Mouse (Mus musculus): Measurements from ENCODE around the gene Spaca3.

Gene Spaca3

DNA sequence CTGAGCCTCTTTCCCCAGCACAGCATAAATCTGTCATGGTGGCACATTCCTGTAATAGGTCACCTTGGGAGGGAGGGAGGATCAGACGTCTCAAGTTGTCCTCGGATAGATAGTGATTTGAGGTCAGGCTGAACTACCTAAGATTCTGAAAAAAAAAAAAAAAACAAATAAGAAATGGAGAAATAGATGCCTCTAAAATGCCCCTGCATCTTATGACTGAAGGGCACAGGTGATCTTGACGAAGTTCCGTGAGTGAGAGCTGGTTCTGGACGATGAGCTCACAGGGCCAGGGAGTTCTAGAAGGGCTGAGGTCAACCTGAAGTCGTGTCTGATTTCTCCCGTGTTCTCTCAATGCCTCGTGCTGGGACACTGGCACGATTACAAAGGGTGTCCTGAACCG, at the start of gene Spaca3:
Gene Spaca3 (plus strand): TSS at position 301 of the 400 bp plus-strand sequence.
- no peak for DNase-seq (ENCODE audit: low read depth, low spot score)

DNA sequence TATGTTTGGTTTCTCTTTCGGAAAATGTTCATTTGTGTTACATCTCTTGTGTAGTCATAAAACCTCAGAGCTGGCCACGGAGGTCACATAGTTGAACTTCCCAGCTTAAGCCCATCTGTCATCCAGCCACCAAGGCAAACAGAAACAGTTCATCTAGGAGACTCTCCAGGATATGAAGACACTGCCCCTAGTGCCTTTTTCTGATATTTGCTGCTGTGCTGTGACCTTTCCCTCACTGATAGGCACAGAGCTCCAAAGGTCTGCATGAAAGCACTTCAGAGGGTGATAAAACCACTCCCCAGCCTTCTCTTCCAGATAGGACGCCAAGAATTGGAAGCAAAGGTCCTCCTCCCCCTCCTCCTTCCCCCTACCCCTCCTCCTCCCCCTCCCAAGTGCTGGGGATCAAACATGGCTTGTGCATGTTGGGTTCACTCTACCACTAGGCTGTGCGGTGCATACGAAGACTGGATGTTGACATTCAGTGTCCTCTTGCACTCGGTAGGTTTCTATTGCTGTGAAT, 49.6 kb upstream of the Spaca3 start:
- DNase-seq (ENCODE audit: low read depth, low spot score) = peak; percentile 95

DNA sequence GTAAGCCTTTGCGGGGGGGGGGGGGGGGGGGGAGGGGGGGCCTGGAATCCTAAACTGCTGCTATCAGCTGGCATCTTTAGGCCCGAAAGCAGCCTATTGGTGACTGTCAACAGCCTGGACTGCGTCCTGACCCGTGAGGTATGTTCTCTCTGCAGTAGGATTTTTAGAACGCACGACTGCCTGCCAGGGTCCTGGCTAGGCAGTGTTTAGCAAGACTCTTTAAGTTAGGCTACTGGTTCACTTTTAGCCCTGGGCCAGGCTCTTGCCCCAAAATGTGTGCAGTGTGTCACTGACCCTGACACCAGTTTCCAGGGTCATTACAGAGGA, 48.5 kb upstream of the Spaca3 start:
- peak; percentile 6 for DNase-seq (ENCODE audit: low read depth, low spot score)

DNA sequence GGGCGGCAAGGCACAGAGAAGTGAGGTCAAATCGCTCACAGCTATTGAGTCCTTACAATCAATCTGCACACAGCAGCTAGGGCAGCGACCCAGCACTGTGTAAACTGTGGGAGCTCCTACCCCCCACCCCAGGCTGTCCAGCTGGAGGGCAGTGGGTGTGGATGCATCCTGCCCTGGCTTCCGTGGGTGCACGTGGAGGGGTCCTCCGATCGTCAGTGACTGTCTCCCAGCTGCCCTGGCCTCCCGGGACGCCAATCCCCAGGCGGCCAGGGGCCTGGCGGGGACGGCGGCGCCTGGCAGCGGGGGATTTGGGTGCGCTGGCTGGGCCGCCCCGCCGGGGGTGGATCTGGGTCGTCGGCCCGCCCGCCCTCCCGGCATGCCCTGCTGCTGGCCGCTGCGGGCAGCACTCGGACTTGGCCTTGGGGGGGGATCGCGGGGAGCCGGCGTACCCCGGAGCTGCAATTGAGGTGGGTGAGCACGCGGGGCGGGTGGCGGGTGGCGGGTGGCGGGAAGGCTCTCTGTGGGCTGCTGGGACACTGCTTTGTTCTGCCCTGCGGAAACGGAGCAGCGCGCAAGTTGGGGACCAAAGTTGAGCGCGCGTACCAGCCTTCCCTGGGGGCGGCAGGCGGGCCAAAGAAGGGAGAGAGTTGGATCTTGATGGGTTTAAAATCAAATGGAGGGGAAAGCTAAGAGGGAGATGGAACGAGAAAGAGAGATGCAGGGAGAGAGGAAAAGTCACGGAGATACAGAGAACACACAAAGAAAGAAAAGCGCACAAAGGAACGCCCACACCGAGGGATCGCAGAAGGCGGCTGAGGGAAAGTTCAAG, 48.0 kb upstream of the Spaca3 start, which contains the start of gene Tmem98:
Gene Tmem98 (plus strand): TSS at position 183 of the 829 bp plus-strand sequence.
- peak; percentile 30 for DNase-seq (ENCODE audit: low read depth, low spot score)

DNA sequence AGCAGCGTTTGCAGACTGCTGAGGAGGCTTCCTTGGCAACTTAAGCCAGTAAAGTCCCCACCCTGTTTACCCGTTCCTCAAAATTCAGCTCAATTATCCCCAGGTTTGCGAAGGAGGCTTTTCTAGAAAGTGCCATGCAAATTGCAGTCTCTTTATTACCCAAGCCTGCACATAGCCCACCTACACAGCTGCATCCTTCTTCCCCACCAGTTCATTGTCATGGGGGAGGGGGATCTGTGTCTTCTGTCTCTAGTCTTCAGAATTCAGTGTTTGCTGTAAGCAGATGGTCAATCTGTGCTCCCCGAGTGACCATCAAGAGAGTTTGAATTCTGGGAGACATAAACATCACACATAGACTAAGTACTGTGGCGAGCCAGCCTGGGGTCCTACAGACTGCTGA, 47.0 kb upstream of the Spaca3 start:
- DNase-seq (ENCODE audit: low read depth, low spot score) = no peak

DNA sequence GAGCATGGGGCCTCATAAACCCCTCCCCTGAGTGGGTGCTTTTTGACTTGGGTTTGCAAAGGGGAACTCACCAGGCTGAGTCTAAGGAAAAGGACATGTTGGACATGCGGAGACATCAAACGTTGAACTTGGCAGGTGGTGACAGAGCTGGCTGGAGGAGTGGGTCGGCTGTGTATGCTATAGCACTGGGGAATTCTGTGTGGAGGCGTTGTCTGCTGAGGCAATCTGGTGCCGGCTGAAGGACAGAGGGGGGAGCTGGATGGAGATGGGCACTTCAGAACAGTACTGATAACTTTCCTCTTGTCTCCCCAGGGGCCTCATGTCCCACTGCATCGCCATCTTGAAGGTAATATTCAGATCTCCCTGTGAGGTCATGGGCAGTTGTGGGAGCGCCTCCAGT, 42.8 kb upstream of the Spaca3 start:
- no peak for DNase-seq (ENCODE audit: low read depth, low spot score)

DNA sequence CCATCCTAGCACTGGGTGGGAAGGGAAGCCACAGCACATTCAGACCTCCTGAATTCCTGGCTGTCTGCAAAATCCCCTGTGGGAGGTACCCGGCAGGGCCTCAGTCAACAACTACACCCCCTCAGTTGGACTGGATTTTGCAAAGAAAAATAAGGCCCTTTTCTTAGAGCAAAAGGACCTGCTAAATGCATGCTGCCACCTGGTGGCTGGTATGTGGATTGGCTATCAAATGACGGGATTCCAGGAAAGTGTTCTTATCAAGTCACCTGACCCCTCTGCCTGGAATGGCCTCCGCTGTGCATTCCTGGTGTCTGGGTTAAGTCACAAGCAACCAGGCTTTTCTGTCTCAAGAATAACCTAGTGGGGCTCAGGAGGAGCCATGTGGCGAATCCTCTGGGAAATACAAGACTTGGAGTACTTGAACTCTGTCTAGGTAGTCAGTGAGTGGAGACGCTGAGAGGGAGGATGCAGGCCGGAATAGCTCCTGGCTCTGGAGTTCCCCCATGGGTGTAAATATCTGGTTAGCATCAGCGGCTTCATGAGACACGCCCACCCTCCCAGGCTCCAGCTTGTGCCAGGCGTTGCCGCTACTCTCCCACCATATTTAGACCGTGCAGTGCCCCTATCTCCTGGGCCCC, 40.0 kb upstream of the Spaca3 start:
- DNase-seq (ENCODE audit: low read depth, low spot score) = peak; percentile 95

DNA sequence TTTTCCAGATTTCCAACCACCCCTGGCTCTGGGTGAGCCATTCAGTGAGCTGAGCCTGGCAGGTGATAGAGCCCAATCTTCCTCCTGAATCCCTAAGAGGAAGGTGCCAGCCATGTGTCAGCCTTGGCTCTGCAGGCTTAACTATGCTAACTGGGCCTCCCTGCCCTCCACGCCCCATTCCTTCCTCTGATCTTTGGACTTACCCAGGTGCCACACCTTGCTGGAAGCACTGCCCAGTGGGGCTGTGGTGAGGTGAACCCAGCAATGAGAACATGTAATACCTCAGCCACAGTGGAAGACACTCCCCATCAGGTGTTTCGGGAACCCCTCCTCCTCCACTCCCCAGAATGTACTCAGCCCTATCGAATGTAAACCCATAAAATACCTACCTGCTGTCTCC, 38.1 kb upstream of the Spaca3 start:
- DNase-seq (ENCODE audit: low read depth, low spot score) = no peak

DNA sequence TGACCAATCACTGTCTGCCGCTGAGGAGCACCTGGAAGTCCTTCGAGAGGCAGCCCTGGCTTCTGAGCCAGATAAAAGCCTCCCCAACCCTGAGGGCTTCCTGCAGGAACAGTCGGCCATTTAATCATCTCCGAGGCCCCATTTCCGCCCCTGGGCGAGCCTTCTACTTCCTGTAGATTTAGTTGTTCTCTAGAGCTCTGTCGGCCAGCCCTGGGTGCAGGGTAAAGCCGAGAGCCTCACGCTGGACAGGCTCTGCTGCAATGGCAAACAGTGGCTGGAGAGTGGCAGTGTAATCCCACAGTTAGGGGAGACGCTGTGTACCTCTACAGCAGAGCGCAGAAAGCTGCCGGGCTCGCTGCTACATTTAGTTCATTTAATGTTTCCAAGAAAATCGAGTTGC, 36.9 kb upstream of the Spaca3 start:
- DNase-seq (ENCODE audit: low read depth, low spot score) = no peak

DNA sequence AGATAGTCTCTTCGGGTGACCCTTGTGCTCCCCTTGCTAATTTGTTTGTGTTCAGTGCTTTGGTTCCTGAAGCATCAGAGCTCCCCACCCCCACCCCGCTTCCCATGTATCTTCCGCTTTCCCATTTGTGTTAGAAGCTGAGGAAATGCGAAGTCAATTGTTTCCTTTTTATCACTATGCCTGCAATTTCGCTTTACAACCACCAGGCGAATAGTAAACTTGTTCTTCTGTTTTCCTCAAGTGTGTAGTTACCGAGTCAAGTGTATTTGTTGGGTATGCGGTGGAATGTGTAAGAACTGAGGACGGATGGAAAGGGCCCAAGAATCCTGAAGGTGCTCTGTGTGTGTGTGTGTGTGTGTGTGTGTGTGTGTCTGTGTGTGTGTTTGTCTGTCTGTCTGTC, 36.4 kb upstream of the Spaca3 start:
- DNase-seq (ENCODE audit: low read depth, low spot score) = no peak

DNA sequence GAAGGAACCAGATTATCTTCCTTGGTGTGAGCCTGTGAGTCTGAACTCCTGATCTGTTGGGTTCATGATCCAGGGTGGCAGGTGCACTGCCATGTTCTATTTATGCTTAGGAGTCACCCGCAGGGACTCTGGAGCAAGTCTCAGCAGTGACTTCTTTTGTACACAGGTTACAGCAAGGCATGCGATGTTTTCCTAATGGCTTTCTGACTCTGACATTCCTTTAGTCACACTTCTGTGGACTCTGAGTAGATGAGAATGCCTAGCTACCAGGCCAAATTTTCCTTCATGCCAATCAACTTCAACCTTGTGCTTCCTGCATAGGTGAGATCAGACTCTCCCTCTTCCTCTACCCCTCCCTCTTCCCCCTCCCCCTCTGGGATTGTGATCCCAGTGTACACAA, 22.8 kb upstream of the Spaca3 start:
- no peak for DNase-seq (ENCODE audit: low read depth, low spot score)

DNA sequence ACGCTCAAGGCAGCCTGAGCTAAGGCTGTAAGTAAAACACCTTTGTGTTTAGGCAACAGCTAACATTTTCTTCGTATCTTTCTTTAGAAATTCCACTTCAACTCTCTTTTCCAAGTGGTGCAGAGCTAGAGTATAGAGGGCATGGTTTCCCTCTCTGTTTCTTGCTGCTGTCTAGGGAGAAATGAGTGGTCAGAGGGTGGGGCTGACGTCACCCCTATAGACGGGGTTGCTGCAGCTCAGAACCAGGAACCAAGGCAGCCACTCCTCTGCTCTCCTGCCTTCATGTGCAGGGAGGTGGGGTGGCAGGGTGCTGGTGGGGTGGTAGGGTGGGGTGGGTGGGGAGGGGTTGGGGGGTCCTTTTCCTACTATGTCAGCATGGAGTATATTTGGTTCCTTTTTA, 22.3 kb upstream of the Spaca3 start:
- DNase-seq (ENCODE audit: low read depth, low spot score) = no peak

DNA sequence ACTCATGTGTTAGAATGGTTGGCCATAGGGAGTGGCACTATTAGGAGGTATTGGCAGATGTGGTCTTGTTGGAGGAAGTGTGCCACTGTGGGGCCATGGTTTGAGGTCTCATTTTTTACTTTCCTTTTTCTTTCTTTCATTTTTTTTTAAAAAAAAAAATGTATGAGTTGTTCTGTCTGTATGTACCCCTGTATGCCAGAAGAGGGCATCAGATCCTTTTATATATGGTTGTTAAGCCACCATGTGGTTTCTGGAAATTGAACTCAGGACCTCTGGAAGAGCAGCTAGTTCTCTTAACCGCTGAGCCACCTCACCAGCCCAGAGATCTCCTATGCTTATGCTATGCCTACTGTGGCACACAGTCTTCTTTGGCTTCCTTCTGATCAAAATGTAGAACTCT, 19.4 kb upstream of the Spaca3 start:
- DNase-seq (ENCODE audit: low read depth, low spot score) = peak; percentile 29

DNA sequence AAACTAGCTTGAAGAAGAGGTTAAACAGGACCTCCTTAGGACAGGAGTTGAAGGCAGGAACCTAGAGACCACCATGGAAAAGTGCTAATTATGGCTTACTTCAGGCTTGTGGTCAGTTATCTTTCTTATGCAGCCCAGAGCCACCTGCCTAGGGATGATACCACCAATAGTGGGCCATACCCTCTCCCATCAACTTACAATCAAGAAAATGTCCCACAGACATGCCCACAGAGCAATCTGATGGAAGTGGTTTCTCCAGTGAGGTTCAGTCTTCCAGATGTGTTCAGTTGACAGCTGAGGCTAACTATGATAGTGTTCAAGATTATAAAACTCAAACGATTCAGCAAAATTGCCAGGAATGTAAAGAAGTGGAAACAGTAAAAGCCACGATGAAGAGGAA, 14.7 kb upstream of the Spaca3 start:
- no peak for DNase-seq (ENCODE audit: low read depth, low spot score)

DNA sequence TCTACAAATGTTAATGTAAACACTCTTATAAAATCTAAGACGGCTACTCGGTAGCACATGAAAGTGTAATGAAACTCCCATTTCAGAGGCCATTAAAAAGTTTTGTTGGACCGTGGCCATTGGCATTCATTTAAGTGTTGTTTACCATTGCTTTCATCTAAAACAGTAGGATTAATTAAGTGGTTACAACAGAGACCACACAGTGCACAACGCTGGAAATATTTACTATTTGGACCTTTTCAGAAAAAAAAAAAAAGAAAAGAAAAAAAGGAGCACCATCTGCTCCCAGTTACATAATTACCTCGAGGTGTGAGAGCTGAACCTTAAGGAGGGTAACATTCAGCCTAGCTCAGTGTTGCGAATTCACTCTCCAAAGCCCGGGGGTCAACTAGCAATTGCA, 12.7 kb upstream of the Spaca3 start:
- DNase-seq (ENCODE audit: low read depth, low spot score) = no peak

DNA sequence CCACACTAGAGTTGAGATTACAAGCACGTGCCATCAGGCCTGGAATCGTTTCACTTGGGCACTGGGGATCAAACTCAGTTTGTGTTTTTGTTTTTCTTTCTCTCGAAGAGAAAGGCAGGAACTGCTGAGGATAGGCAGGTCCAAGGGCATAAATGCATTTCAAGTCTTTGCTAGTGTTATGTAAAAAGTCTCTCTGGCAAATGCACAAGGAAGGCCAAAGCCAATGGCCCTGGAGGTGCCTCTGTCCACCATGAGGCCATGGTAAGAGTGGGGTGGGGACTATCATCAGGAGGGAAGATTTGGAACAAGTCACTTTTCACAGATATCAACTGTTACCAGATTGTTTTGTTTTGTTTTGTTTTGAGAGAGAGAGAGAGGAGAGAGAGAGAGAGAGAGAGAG, 12.1 kb upstream of the Spaca3 start:
- DNase-seq (ENCODE audit: low read depth, low spot score) = no peak

DNA sequence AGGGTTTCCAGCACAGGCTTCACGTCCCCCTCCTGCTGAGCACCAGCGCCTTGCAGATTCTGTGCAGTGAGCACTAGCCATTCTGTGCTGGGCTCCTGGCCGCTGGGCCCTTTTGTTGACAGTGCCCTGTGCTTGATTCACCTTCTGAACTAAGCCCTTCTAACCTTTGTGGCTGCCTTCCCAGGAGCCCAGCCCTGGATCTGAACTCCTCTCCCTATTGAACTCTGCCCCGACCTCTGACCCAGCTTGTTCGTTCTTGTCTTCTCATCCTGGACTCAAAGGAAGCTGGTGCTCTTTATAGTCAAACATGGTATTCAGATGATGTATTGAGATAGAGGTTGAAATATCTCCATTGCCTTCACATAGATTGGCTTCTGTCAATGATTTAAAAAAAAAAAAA, 10.0 kb upstream of the Spaca3 start:
- DNase-seq (ENCODE audit: low read depth, low spot score) = no peak

DNA sequence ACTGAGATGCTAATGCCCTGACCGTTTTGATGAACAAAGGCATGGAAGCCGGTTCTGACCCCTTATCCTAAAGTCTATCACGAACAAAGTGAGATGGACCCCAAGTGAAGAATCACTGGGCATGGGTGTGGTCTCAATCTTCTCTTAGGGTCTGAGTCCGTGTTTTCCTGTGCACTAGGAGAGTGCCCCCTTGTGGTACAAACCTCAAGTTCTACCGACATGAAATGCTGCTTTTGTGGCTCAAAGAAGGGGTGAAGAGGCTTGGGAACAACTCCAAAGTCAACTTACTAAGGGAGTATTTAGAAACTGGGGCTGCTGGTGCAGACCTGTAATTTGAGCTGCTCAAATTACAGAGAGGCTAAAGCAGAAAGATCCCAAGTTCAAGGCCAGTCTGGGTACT, 6.3 kb upstream of the Spaca3 start:
- peak; percentile 32 for DNase-seq (ENCODE audit: low read depth, low spot score)

DNA sequence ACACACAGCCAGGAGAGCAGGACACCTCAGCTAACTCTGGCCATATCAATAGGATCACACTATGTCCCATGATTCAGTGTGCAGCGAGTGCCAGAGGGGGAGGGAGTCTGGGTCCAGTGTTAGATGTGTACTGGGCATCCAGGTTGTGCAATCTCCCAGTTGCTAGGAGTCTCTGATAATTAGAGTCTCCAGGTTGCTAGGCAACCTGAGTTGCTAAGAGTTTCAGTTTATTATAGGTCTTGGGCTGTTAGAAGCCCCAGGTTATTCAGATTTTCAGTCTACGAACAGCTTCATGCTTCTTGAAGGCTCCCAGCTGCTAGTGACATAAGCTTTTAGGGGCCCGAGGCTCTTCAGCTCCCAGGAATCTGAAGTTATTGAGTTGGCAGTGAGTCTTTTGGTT, 5.2 kb upstream of the Spaca3 start:
- DNase-seq (ENCODE audit: low read depth, low spot score) = no peak

DNA sequence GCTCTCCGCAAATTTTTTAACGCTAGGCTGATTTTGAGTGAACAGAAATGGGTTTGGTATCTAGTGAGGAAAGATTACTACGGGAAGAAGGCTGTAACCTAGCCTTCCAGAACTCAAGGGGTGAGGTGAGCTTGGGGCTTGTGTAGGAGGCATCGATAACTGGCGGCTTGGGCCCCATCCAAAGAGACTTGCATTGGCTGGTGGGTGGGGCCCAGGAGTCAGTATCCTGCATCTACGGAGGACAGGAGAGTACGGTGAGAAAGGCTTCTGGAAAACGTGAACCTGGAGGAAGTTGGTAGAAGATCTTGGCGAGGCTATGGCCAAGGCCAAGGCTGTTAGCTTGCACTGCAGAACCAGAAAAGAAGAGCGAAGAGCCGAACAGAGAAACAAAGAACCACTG, 3.7 kb upstream of the Spaca3 start:
- DNase-seq (ENCODE audit: low read depth, low spot score) = no peak

DNA sequence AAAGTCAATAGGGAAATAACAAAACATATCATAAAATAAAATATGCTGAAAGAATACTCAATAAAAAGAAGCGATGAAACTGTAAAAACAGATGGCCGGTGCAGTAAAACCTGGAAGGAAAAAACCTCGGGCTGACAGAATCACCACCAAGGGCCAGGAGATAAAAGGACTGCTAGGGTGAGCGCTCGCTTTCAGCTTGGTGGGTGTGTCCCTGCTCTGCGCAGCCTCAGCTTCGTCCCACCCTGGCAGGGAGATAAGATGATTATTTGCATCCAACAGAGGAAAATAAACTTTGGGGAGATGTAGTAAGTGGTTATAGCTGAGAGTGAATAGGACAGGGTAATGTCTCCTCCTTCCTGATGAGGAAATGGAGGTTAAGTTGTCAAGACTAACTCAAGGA, 3.3 kb upstream of the Spaca3 start:
- DNase-seq (ENCODE audit: low read depth, low spot score) = no peak

DNA sequence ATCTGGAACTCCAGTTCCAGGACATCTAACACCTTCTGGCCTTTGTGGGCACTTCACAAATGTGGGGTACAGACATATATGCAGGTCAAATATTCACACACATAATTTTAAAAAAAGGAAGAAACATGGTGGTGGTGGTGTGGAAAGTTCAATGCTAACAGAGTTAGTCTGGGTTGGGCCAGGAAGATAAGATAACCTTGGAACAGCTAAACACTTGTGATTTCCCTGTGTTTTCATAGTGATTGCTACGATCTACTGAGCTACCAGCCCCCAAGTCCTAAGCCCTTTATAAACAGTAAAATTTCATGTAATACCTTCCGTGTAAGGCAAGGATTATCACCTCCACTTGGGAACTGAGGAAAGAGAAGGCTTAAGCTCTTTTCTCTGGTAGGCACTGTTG, 1.3 kb upstream of the Spaca3 start:
- DNase-seq (ENCODE audit: low read depth, low spot score) = no peak

DNA sequence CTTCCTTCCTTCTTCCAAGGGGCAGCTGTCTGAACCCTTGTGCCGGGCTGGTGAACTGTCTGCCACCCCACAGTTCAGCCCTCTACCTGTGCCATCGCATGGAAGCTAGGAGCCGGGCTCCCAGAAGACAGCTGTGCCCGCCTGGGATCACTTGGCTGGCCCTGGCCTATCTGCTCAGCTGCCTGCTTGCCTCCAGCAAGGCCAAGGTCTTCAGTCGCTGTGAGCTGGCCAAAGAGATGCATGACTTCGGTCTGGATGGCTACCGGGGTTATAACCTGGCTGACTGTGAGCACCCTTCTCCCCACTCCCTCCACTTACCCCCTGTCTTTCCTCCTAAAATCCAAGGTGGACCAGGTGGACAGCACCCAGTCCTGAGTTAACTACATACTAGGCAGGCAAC, 4.8 kb downstream of the Spaca3 start:
- no peak for DNase-seq (ENCODE audit: low read depth, low spot score)
